8 mouse cellular contexts compared by ENCODE assay signal in the genomic region with DNA sequence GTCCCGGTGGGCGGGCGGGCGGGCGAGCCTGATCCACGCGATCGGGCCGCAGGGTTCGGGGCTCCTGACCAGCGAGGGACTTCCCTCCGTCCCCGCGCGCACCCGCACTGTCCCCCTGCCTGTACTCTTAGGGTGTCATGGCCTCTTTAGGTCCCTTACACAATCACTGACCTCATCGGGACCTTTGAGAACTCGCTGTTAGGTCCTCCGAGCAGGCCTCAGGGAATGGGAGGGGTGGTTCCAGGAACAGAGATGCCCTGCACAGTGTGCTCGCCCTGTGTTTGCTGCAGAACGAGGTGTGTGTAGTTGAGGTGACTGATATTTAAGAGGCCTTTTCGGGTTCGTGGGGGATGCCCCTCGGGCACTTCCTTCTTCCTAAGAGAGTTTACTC. TPM values are rescaled to one million over a fixed set of nuclear protein-coding genes. Genes with fewer than 3 reads are reported as not detected.
DNase-seq lines count a peak whose midpoint lies in the region; ATAC-seq and TF ChIP-seq lines count a peak whose summit lies in the region.

No protein-coding gene starts in this region.

- no peak for TF ChIP-seq POLR2A in myocyte (IDR thresholded peaks at IDR 0.05; ENCODE audit: insufficient read length, low read depth)

- H3K27me3 ChIP-seq in heart, embryonic 15.5 days, result no peaks in the 10 kb centered on the region
- H3K27me3 ChIP-seq in G1E (ENCODE audit: insufficient read depth, low read length) (no peaks in the 10 kb centered on the region), myocyte (ENCODE audit: control insufficient read depth, insufficient read depth, insufficient read length) (no peaks in the 10 kb centered on the region)
- H3K27me3 ChIP-seq in erythroblast, embryonic 14.5 days (ENCODE audit: control insufficient read depth), result no peaks in the 10 kb centered on the region
- H3K27me3 ChIP-seq in limb, embryonic 12.5 days, result no peaks in the 10 kb centered on the region

- peak overlapping the region; percentile 48 for H3K27ac ChIP-seq in heart, embryonic 15.5 days
- 0 out of 2 replicates have a peak overlapping the region, but pooled peaks have one; percentile 20 for H3K27ac ChIP-seq in limb, embryonic 12.5 days

- H3K79me2 ChIP-seq in myocyte (ENCODE audit: control insufficient read depth, insufficient read depth), result peaks cover 8% of the 10 kb centered on the region

- no peak for DNase-seq in heart, postnatal 25 days (ENCODE audit: low spot score)
- DNase-seq in G1E (ENCODE audit: low spot score), result peak; percentile 63
- no peak for DNase-seq in cerebellum, adult 9-11 months
- DNase-seq in cerebellum, postnatal 4 days (ENCODE audit: low spot score in 2 of 2), result no peak

- H3K4me1 ChIP-seq in heart, embryonic 15.5 days (replicated peaks), result peaks cover 18% of the 10 kb centered on the region
- peaks cover 72% of the 10 kb centered on the region for H3K4me1 ChIP-seq in G1E (ENCODE audit: insufficient read depth, low read depth, low read length)
- H3K4me1 ChIP-seq in erythroblast, embryonic 14.5 days (ENCODE audit: control insufficient read depth), result peaks cover 52% of the 10 kb centered on the region
- peaks cover 30% of the 10 kb centered on the region for H3K4me1 ChIP-seq in limb, embryonic 12.5 days (replicated peaks)

- no peaks in the 10 kb centered on the region for H3K9me3 ChIP-seq in heart, embryonic 15.5 days (replicated peaks)
- no peaks in the 10 kb centered on the region for H3K9me3 ChIP-seq in G1E (replicated peaks)
- no peaks in the 10 kb centered on the region for H3K9me3 ChIP-seq in erythroblast, embryonic 14.5 days (ENCODE audit: control insufficient read depth, low read length)
- H3K9me3 ChIP-seq in limb, embryonic 12.5 days, result no peaks in the 10 kb centered on the region

- intact Hi-C loops in heart, postnatal 25 days (cut with DNase I), result loop anchor here (5.0 kb wide), 1 partner anchor 84 kb away; no protein-coding TSS in a partner anchor

- H3K9ac ChIP-seq in heart, embryonic 15.5 days, result peak overlapping the region; percentile 85
- H3K9ac ChIP-seq in limb, embryonic 12.5 days (replicated peaks), result peak overlapping the region; percentile 88

- WGBS in heart, embryonic 15.5 days, result under 1% methylated on average over 24 of the region's 24 CpGs
- under 1% methylated on average over 20 of the region's 24 CpGs for WGBS in limb, embryonic 12.5 days

- ATAC-seq in heart, embryonic 15.5 days (replicated peaks; ENCODE audit: insufficient number of reproducible peaks, insufficient read depth, low FRiP score, low read depth), result peak; percentile 44; the same call in 1 of the 2 replicates
- ATAC-seq in G1E (ENCODE audit: extremely low read depth, insufficient number of reproducible peaks, low FRiP score, poor library complexity, severe bottlenecking), result peak; percentile 34; the same call in 1 of the 2 replicates
- peak; percentile 64 for ATAC-seq in limb, embryonic 12.5 days (ENCODE audit: insufficient number of reproducible peaks, insufficient read depth, low FRiP score, low TSS enrichment, low read depth)

- peak overlapping the region; percentile 89 for H3ac ChIP-seq in myocyte (ENCODE audit: control insufficient read depth, insufficient read length)

- TF ChIP-seq CTCF in G1E (IDR thresholded peaks at IDR 0.05; ENCODE audit: low read depth, low read length), result no peak

- peaks cover 5% of the 10 kb centered on the region for H3K36me3 ChIP-seq in heart, embryonic 15.5 days
- H3K36me3 ChIP-seq in G1E (replicated peaks) (peaks cover 71% of the 10 kb centered on the region), myocyte (ENCODE audit: control insufficient read depth, insufficient read depth) (peaks cover 7% of the 10 kb centered on the region)
- peaks cover 47% of the 10 kb centered on the region for H3K36me3 ChIP-seq in erythroblast, embryonic 14.5 days (ENCODE audit: control insufficient read depth)
- H3K36me3 ChIP-seq in limb, embryonic 12.5 days, result peaks cover 42% of the 10 kb centered on the region

- peak overlapping the region; percentile 80 for H3K4me2 ChIP-seq in heart, embryonic 15.5 days
- H3K4me2 ChIP-seq in limb, embryonic 12.5 days, result peak overlapping the region; percentile 83
- peak overlapping the region; percentile 89 for H3K4me2 ChIP-seq in myocyte (ENCODE audit: low read depth)

- H3K4me3 ChIP-seq in heart, embryonic 15.5 days, result peak overlapping the region; percentile 90
- H3K4me3 ChIP-seq in G1E (ENCODE audit: low read depth, low read length) (peak overlapping the region; percentile 91), myocyte (peak overlapping the region; percentile 82)
- peak overlapping the region; percentile 73 for H3K4me3 ChIP-seq in erythroblast, embryonic 14.5 days (replicated peaks)
- H3K4me3 ChIP-seq in limb, embryonic 12.5 days (replicated peaks), result peak overlapping the region; percentile 91

TF ChIP-seq in myocyte, 11 proteins besides CTCF, POLR2A, EP300 and RAD21:
- TF ChIP-seq E2F4 (IDR thresholded peaks at IDR 0.05; ENCODE audit: insufficient read depth), result no peak
- TF ChIP-seq TCF3 (IDR thresholded peaks at IDR 0.05; ENCODE audit: insufficient read length, low read depth), result no peak
- no peak for TF ChIP-seq MYOG (IDR thresholded peaks at IDR 0.05; ENCODE audit: control insufficient read depth in 1 of 3, insufficient read depth in 1 of 3, insufficient read length in 2 of 3, low read depth in 2 of 3)
- TF ChIP-seq MAX (IDR thresholded peaks at IDR 0.05; ENCODE audit: low read depth), result no peak
- no peak for TF ChIP-seq TCF12 (IDR thresholded peaks at IDR 0.05; ENCODE audit: insufficient read depth, poor library complexity, severe bottlenecking)
- no peak for TF ChIP-seq REST (IDR thresholded peaks at IDR 0.05; ENCODE audit: insufficient read depth, insufficient read length)
- TF ChIP-seq POLR2AphosphoS2 (IDR thresholded peaks at IDR 0.05; ENCODE audit: insufficient read length, low read depth), result no peak
- no peak for TF ChIP-seq CEBPB (IDR thresholded peaks at IDR 0.05; ENCODE audit: insufficient read depth, poor library complexity, severe bottlenecking)
- TF ChIP-seq USF1 (IDR thresholded peaks at IDR 0.05; ENCODE audit: low read depth), result no peak
- TF ChIP-seq MYOD1 (IDR thresholded peaks at IDR 0.05; ENCODE audit: control insufficient read depth in 1 of 3, insufficient read length in 2 of 3, low read depth in 2 of 3), result no peak
- no peak for TF ChIP-seq SRF (IDR thresholded peaks at IDR 0.05; ENCODE audit: control insufficient read depth, insufficient read length, low read depth)
TF ChIP-seq in myocyte: peak in this region for 0.

RNA-seq across cellular contexts. Expression of gene Hps4, which starts 0.3 kb away (rescaled TPM):
- 15.6 and 23.3 TPM in 2 replicates for polyA plus RNA-seq in heart, embryonic 15.5 days (2015; fragmentation: Nextera tagmentation; extraction: Ambion mirVana)
- total RNA-seq in heart, postnatal 25 days (2021), result 10 to 100 TPM; 10.2 to 12.1 TPM
- 31.7 and 33.8 TPM in 2 replicates for total RNA-seq in G1E (2014; fragmentation: Nextera tagmentation)
- 16.7 and 21.5 TPM in 2 replicates for total RNA-seq in G1E (2017)
- 40.7 and 47.7 TPM in 2 replicates for polyA plus RNA-seq in G1E (2012)
- polyA plus RNA-seq in erythroblast, embryonic 14.5 days (2012), result 1.3 and 1.4 TPM in 2 replicates
- polyA plus RNA-seq in limb, embryonic 12.5 days (2016; fragmentation: Nextera tagmentation; extraction: Ambion mirVana), result 40.1 and 44.9 TPM in 2 replicates
- polyA plus RNA-seq in myocyte (2012; fragmentation: generic; extraction: Trizol), result 19.1 TPM

RNA-seq across cellular contexts. Expression of gene Srrd, which starts 0.4 kb away (rescaled TPM):
- polyA plus RNA-seq in heart, embryonic 15.5 days (2015; fragmentation: Nextera tagmentation; extraction: Ambion mirVana), result 20.7 and 28.8 TPM in 2 replicates
- total RNA-seq in heart, postnatal 25 days (2021), result 1 to 10 TPM; 7.5 to 8.1 TPM
- 28.0 and 49.0 TPM in 2 replicates for total RNA-seq in G1E (2014; fragmentation: Nextera tagmentation)
- 18.5 and 28.7 TPM in 2 replicates for total RNA-seq in G1E (2017)
- polyA plus RNA-seq in G1E (2012), result 21.3 and 27.5 TPM in 2 replicates
- 1.0 and 1.9 TPM in 2 replicates for polyA plus RNA-seq in erythroblast, embryonic 14.5 days (2012)
- polyA plus RNA-seq in limb, embryonic 12.5 days (2016; fragmentation: Nextera tagmentation; extraction: Ambion mirVana), result 54.9 and 57.2 TPM in 2 replicates
- 19.0 TPM for polyA plus RNA-seq in myocyte (2012; fragmentation: generic; extraction: Trizol)

RNA-seq across cellular contexts. Expression of gene Gm6583, which starts 12.6 kb away (rescaled TPM):
- polyA plus RNA-seq in heart, embryonic 15.5 days (2015; fragmentation: Nextera tagmentation; extraction: Ambion mirVana), result 0.05 TPM in 1 of 2 replicates, not detected in the other
- total RNA-seq in heart, postnatal 25 days (2021), result not detected
- total RNA-seq in G1E (2014; fragmentation: Nextera tagmentation) (not detected in 2 replicates), G1E (2017) (not detected in 2 replicates)
- polyA plus RNA-seq in G1E (2012) (not detected in 2 replicates), myocyte (2012; fragmentation: generic; extraction: Trizol) (0.04 TPM)
- polyA plus RNA-seq in erythroblast, embryonic 14.5 days (2012), result 0.01 TPM in 1 of 2 replicates, not detected in the other
- polyA plus RNA-seq in limb, embryonic 12.5 days (2016; fragmentation: Nextera tagmentation; extraction: Ambion mirVana), result 0.24 and 0.33 TPM in 2 replicates

RNA-seq across cellular contexts. Expression of gene Tfip11, which starts 17.0 kb away (rescaled TPM):
- 15.2 and 19.6 TPM in 2 replicates for polyA plus RNA-seq in heart, embryonic 15.5 days (2015; fragmentation: Nextera tagmentation; extraction: Ambion mirVana)
- total RNA-seq in heart, postnatal 25 days (2021), result 10 to 100 TPM; 16.3 to 17.9 TPM
- 19.4 and 21.7 TPM in 2 replicates for total RNA-seq in G1E (2014; fragmentation: Nextera tagmentation)
- total RNA-seq in G1E (2017), result 14.9 and 19.4 TPM in 2 replicates
- polyA plus RNA-seq in G1E (2012), result 54.1 and 58.2 TPM in 2 replicates
- 4.3 and 5.1 TPM in 2 replicates for polyA plus RNA-seq in erythroblast, embryonic 14.5 days (2012)
- 38.2 and 41.5 TPM in 2 replicates for polyA plus RNA-seq in limb, embryonic 12.5 days (2016; fragmentation: Nextera tagmentation; extraction: Ambion mirVana)
- polyA plus RNA-seq in myocyte (2012; fragmentation: generic; extraction: Trizol), result 31.7 TPM

RNA-seq across cellular contexts. Expression of gene Asphd2, which starts 51.5 kb away (rescaled TPM):
- 2.1 and 2.9 TPM in 2 replicates for polyA plus RNA-seq in heart, embryonic 15.5 days (2015; fragmentation: Nextera tagmentation; extraction: Ambion mirVana)
- total RNA-seq in heart, postnatal 25 days (2021), result under 1 TPM; 0.65 to 0.70 TPM
- total RNA-seq in G1E (2014; fragmentation: Nextera tagmentation) (not detected in 2 replicates), G1E (2017) (0.12 and 0.16 TPM in 2 replicates)
- polyA plus RNA-seq in G1E (2012) (not detected in 2 replicates), myocyte (2012; fragmentation: generic; extraction: Trizol) (0.67 TPM)
- polyA plus RNA-seq in erythroblast, embryonic 14.5 days (2012), result not detected in 2 replicates
- 29.0 and 35.4 TPM in 2 replicates for polyA plus RNA-seq in limb, embryonic 12.5 days (2016; fragmentation: Nextera tagmentation; extraction: Ambion mirVana)
